22 mouse cellular contexts compared by ENCODE assay signal in the genomic region with DNA sequence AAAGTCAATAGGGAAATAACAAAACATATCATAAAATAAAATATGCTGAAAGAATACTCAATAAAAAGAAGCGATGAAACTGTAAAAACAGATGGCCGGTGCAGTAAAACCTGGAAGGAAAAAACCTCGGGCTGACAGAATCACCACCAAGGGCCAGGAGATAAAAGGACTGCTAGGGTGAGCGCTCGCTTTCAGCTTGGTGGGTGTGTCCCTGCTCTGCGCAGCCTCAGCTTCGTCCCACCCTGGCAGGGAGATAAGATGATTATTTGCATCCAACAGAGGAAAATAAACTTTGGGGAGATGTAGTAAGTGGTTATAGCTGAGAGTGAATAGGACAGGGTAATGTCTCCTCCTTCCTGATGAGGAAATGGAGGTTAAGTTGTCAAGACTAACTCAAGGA. TPM values are rescaled to one million over a fixed set of nuclear protein-coding genes. Genes with fewer than 3 reads are reported as not detected.
A peak's percentile ranks its signal among the peaks of the same experiment; 100 is the strongest.
DNase-seq lines count a peak whose midpoint lies in the region; ATAC-seq and TF ChIP-seq lines count a peak whose summit lies in the region.
"Had no signal": no experiment of that assay in that cellular context is flagged by ENCODE, and none has a peak within 500 bp of the region (broad histone marks: within the 10 kb centered on the region; RNA-seq: fewer than 3 reads in every experiment).

No protein-coding gene starts in this region.

- 21% methylated on average over 7 of the region's 7 CpGs for WGBS in heart, embryonic 16.5 days
- 24% methylated on average over 7 of the region's 7 CpGs for WGBS in heart, embryonic 10.5 days
- 37% methylated on average over 7 of the region's 7 CpGs for WGBS in intestine, embryonic 15.5 days
- 12% methylated on average over 7 of the region's 7 CpGs for WGBS in liver, embryonic 14.5 days (ENCODE audit: insufficient replicate concordance)
- WGBS in stomach, embryonic 15.5 days, result 40% methylated on average over 7 of the region's 7 CpGs
- 55% methylated on average over 7 of the region's 7 CpGs for WGBS in lung, adult 2 months

- no peak overlapping the region for H3K4me3 ChIP-seq in heart, embryonic 16.5 days (ENCODE audit: low read length)
- no peak overlapping the region for H3K4me3 ChIP-seq in heart, embryonic 10.5 days
- H3K4me3 ChIP-seq in intestine, embryonic 15.5 days (replicated peaks), result no peak overlapping the region
- no peak overlapping the region for H3K4me3 ChIP-seq in liver, embryonic 14.5 days (ENCODE audit: insufficient read depth in 1 of 2, low read depth in 2 of 2, low read length in 2 of 2)
- H3K4me3 ChIP-seq in stomach, embryonic 15.5 days (replicated peaks), result no peak overlapping the region
- H3K4me3 ChIP-seq in lung, adult 2 months (replicated peaks; ENCODE audit: extremely low read depth, low read depth, low read length), result no peak overlapping the region
- H3K4me3 ChIP-seq: embryonic facial prominence, embryonic 13.5 days; forebrain, embryonic 10.5 days; hindbrain, embryonic 10.5 days; midbrain, embryonic 13.5 days; neural tube, embryonic 15.5 days had no signal

- no peak for DNase-seq in heart, embryonic 10.5 days (ENCODE audit: low spot score)
- peak in 2 of 3 experiments; percentile 43 to 44 for DNase-seq in liver, embryonic 14.5 days (ENCODE audit: low read depth in 3 of 3, low spot score in 3 of 3)
- no peak for DNase-seq in spleen, postnatal 36 days (ENCODE audit: low spot score in 2 of 2)
- no peak for DNase-seq in MN1 (ENCODE audit: low spot score)
- DNase-seq in lung, adult 2 months, result no peak
- DNase-seq: B cell, adult 2 months; cerebellum, adult 11-12 months; gastrocnemius, postnatal 25 days; layer of hippocampus, postnatal 36 days had no signal

- no peaks in the 10 kb centered on the region for H3K36me3 ChIP-seq in heart, embryonic 16.5 days (ENCODE audit: control insufficient read depth, insufficient read depth)
- no peaks in the 10 kb centered on the region for H3K36me3 ChIP-seq in heart, embryonic 10.5 days
- H3K36me3 ChIP-seq in intestine, embryonic 15.5 days, result no peaks in the 10 kb centered on the region
- H3K36me3 ChIP-seq in liver, embryonic 14.5 days (replicated peaks; ENCODE audit: control insufficient read depth, insufficient read depth, low read depth), result no peaks in the 10 kb centered on the region
- no peaks in the 10 kb centered on the region for H3K36me3 ChIP-seq in stomach, embryonic 15.5 days
- H3K36me3 ChIP-seq: embryonic facial prominence, embryonic 13.5 days; forebrain, embryonic 10.5 days; hindbrain, embryonic 10.5 days; midbrain, embryonic 13.5 days; neural tube, embryonic 15.5 days had no signal

- TF ChIP-seq EP300 in liver, embryonic 14.5 days (IDR thresholded peaks at IDR 0.05; ENCODE audit: low read depth), result no peak

- no peak for TF ChIP-seq POLR2A in lung, adult 2 months (IDR thresholded peaks at IDR 0.05; ENCODE audit: borderline replicate concordance, extremely low read depth, low read depth, low read length)

- H3K4me1 ChIP-seq in heart, embryonic 16.5 days (ENCODE audit: control insufficient read depth, insufficient read depth, low read length), result peaks cover 3% of the 10 kb centered on the region; the same call in 1 of the 2 replicates
- 0 out of 2 replicates have a peak, but pooled peaks cover 4% of the 10 kb centered on the region for H3K4me1 ChIP-seq in heart, embryonic 10.5 days
- H3K4me1 ChIP-seq in intestine, embryonic 15.5 days (replicated peaks), result no peaks in the 10 kb centered on the region
- peaks cover 14 to 25% of the 10 kb centered on the region in 2 experiments for H3K4me1 ChIP-seq in liver, embryonic 14.5 days (replicated peaks; ENCODE audit: control insufficient read depth in 2 of 2, insufficient read depth in 2 of 2, low read length in 1 of 2)
- 0 out of 2 replicates have a peak, but pooled peaks cover 5% of the 10 kb centered on the region for H3K4me1 ChIP-seq in stomach, embryonic 15.5 days
- H3K4me1 ChIP-seq in lung, adult 2 months (ENCODE audit: control insufficient read depth, insufficient read depth, low read length), result peaks cover 3% of the 10 kb centered on the region; the same call in 1 of the 2 replicates
- H3K4me1 ChIP-seq: embryonic facial prominence, embryonic 13.5 days; hindbrain, embryonic 10.5 days had no signal

- H3K9me3 ChIP-seq in heart, embryonic 16.5 days (replicated peaks; ENCODE audit: control insufficient read depth, low read length), result no peaks in the 10 kb centered on the region
- H3K9me3 ChIP-seq in heart, embryonic 10.5 days, result no peaks in the 10 kb centered on the region
- H3K9me3 ChIP-seq in intestine, embryonic 15.5 days, result no peaks in the 10 kb centered on the region
- no peaks in the 10 kb centered on the region for H3K9me3 ChIP-seq in liver, embryonic 14.5 days (ENCODE audit: control insufficient read depth, low read length)
- H3K9me3 ChIP-seq in stomach, embryonic 15.5 days, result no peaks in the 10 kb centered on the region
- H3K9me3 ChIP-seq: embryonic facial prominence, embryonic 13.5 days; forebrain, embryonic 10.5 days; hindbrain, embryonic 10.5 days; midbrain, embryonic 13.5 days; neural tube, embryonic 15.5 days had no signal

- H3K27ac ChIP-seq in heart, embryonic 16.5 days (ENCODE audit: low read length), result no peak overlapping the region
- H3K27ac ChIP-seq in heart, embryonic 10.5 days, result no peak overlapping the region
- no peak overlapping the region for H3K27ac ChIP-seq in intestine, embryonic 15.5 days
- no peak overlapping the region for H3K27ac ChIP-seq in liver, embryonic 14.5 days
- no peak overlapping the region for H3K27ac ChIP-seq in stomach, embryonic 15.5 days
- H3K27ac ChIP-seq: embryonic facial prominence, embryonic 13.5 days; forebrain, embryonic 10.5 days; hindbrain, embryonic 10.5 days; macrophage; midbrain, embryonic 13.5 days; neural tube, embryonic 15.5 days had no signal

- H3K4me2 ChIP-seq in heart, embryonic 16.5 days (ENCODE audit: low read depth, low read length), result peak overlapping the region; percentile 28
- peak overlapping the region; percentile 14 for H3K4me2 ChIP-seq in intestine, embryonic 15.5 days (replicated peaks)
- H3K4me2 ChIP-seq in liver, embryonic 14.5 days (ENCODE audit: low read depth), result peak overlapping the region; percentile 46
- H3K4me2 ChIP-seq in stomach, embryonic 15.5 days, result no peak overlapping the region
- H3K4me2 ChIP-seq: embryonic facial prominence, embryonic 13.5 days; heart, embryonic 11.5 days; midbrain, embryonic 13.5 days; neural tube, embryonic 15.5 days had no signal

- no peaks in the 10 kb centered on the region for H3K27me3 ChIP-seq in heart, embryonic 16.5 days (ENCODE audit: control insufficient read depth, insufficient read depth, low read length)
- H3K27me3 ChIP-seq in heart, embryonic 10.5 days (ENCODE audit: insufficient read depth, poor library complexity, severe bottlenecking), result no peaks in the 10 kb centered on the region
- H3K27me3 ChIP-seq in intestine, embryonic 15.5 days (replicated peaks), result no peaks in the 10 kb centered on the region; the same call in 1 of the 2 replicates
- no peaks in the 10 kb centered on the region; the same call in 1 of the 2 replicates for H3K27me3 ChIP-seq in liver, embryonic 14.5 days (ENCODE audit: control insufficient read depth, insufficient read depth, low read length)
- no peaks in the 10 kb centered on the region for H3K27me3 ChIP-seq in stomach, embryonic 15.5 days (replicated peaks)
- H3K27me3 ChIP-seq: embryonic facial prominence, embryonic 13.5 days; midbrain, embryonic 13.5 days; neural tube, embryonic 15.5 days had no signal

- no peak for TF ChIP-seq CTCF in liver, embryonic 14.5 days (IDR thresholded peaks at IDR 0.05; ENCODE audit: low read depth)
- no peak for TF ChIP-seq CTCF in lung, adult 2 months (IDR thresholded peaks at IDR 0.05; ENCODE audit: insufficient read depth, low read length)

- H3K9ac ChIP-seq in heart, embryonic 16.5 days (ENCODE audit: low read length), result no peak overlapping the region
- H3K9ac ChIP-seq in intestine, embryonic 15.5 days, result no peak overlapping the region
- no peak overlapping the region for H3K9ac ChIP-seq in liver, embryonic 14.5 days (replicated peaks)
- H3K9ac ChIP-seq in stomach, embryonic 15.5 days, result no peak overlapping the region
- H3K9ac ChIP-seq: embryonic facial prominence, embryonic 13.5 days; midbrain, embryonic 13.5 days; neural tube, embryonic 15.5 days had no signal

- no peak for ATAC-seq in heart, embryonic 16.5 days (replicated peaks; ENCODE audit: extremely low read depth, insufficient read depth, low FRiP score)
- peak; percentile 53 for ATAC-seq in intestine, embryonic 15.5 days
- ATAC-seq in liver, embryonic 14.5 days (ENCODE audit: insufficient read depth), result peak; percentile 82
- ATAC-seq in stomach, embryonic 15.5 days (ENCODE audit: insufficient read depth, low FRiP score, low read depth), result peak; percentile 52; the same call in 1 of the 2 replicates
- ATAC-seq: midbrain, embryonic 13.5 days had no signal

RNA-seq across cellular contexts. Expression of gene Spaca3, which starts 3.3 kb away (rescaled TPM):
- polyA plus RNA-seq in heart, embryonic 16.5 days (2015; fragmentation: Nextera tagmentation; extraction: Ambion mirVana), result not detected in 2 replicates
- not detected in 2 replicates for polyA plus RNA-seq in heart, embryonic 10.5 days (2016; fragmentation: Nextera tagmentation; extraction: Ambion mirVana)
- polyA plus RNA-seq in intestine, embryonic 15.5 days (2015; fragmentation: Nextera tagmentation; extraction: Ambion mirVana), result not detected in 2 replicates
- not detected in 2 replicates for polyA plus RNA-seq in liver, embryonic 14.5 days (2012; rRNA removed)
- 0.11 TPM in 1 of 2 replicates, not detected in the other for polyA plus RNA-seq in liver, embryonic 14.5 days (2014; fragmentation: Nextera tagmentation; extraction: Ambion mirVana)
- polyA plus RNA-seq in stomach, embryonic 15.5 days (2015; fragmentation: Nextera tagmentation; extraction: Ambion mirVana), result not detected in 2 replicates
- polyA plus RNA-seq in lung, adult 2 months (2012; rRNA removed), result 0.29 TPM in 1 of 2 replicates, not detected in the other
- polyA plus RNA-seq: embryonic facial prominence, embryonic 13.5 days; forebrain, embryonic 10.5 days; heart, embryonic 11.5 days; hindbrain, embryonic 10.5 days; kidney, embryonic 14.5 days; liver, adult 2 months; macrophage; midbrain, embryonic 13.5 days; neural tube, embryonic 15.5 days; thymus, postnatal 0 days had no signal

RNA-seq across cellular contexts. Expression of gene Tmem98, which starts 44.9 kb away (rescaled TPM):
- polyA plus RNA-seq in heart, embryonic 16.5 days (2015; fragmentation: Nextera tagmentation; extraction: Ambion mirVana), result 83.0 and 83.5 TPM in 2 replicates
- polyA plus RNA-seq in heart, embryonic 10.5 days (2016; fragmentation: Nextera tagmentation; extraction: Ambion mirVana), result 109 and 151 TPM in 2 replicates
- polyA plus RNA-seq in intestine, embryonic 15.5 days (2015; fragmentation: Nextera tagmentation; extraction: Ambion mirVana), result 214 and 215 TPM in 2 replicates
- 5.3 and 5.5 TPM in 2 replicates for polyA plus RNA-seq in liver, embryonic 14.5 days (2012; rRNA removed)
- polyA plus RNA-seq in liver, embryonic 14.5 days (2014; fragmentation: Nextera tagmentation; extraction: Ambion mirVana), result 7.3 and 9.5 TPM in 2 replicates
- polyA plus RNA-seq in stomach, embryonic 15.5 days (2015; fragmentation: Nextera tagmentation; extraction: Ambion mirVana), result 120 and 133 TPM in 2 replicates
- polyA plus RNA-seq in lung, adult 2 months (2012; rRNA removed), result 62.4 and 74.1 TPM in 2 replicates
- polyA plus RNA-seq: macrophage had no signal

Comparison
In these comparisons a context has a peak if more than half of its experiments do, and no peak if none do; other contexts are left out.
1. DNase-seq: peak in liver, embryonic 14.5 days (2 of 3); none in heart, embryonic 10.5 days (single experiment), spleen, postnatal 36 days (0 of 2), MN1 (single experiment) and lung, adult 2 months (single experiment).